Mouse (Mus musculus) bone marrow macrophage, adult 2 months (primary cell): ENCODE results near the gene Kalrn. TPM values are rescaled to one million over a fixed set of nuclear protein-coding genes. Genes with fewer than 3 reads are reported as not detected.

ENCODE experiments used
- H3K27ac ChIP-seq: 2 replicates; pipeline ENCODE4 v1.5.1; 2012; ENCODE audit warnings: low read depth, low read length; ENCODE audit not compliant: insufficient read depth
- H3K4me1 ChIP-seq: 2 replicates; pipeline ENCODE4 v1.6.1; 2012; ENCODE audit warnings: low read length; ENCODE audit not compliant: control insufficient read depth, insufficient read depth
- H3K4me3 ChIP-seq: 2 replicates; pipeline ENCODE4 v1.5.1; 2012; ENCODE audit warnings: mild to moderate bottlenecking, low read length, moderate library complexity; ENCODE audit not compliant: insufficient read depth
- CTCF ChIP-seq: IDR thresholded peaks from 2 replicates; pipeline ENCODE4 v1.5.1; 2012; ENCODE audit warnings: low read depth, mild to moderate bottlenecking, low read length, moderate library complexity
- POLR2A ChIP-seq: IDR thresholded peaks from 2 replicates; pipeline ENCODE4 v1.6.1; 2012; ENCODE audit warnings: mild to moderate bottlenecking, low read depth, low read length, borderline replicate concordance
- polyA plus RNA-seq: library from polyadenylated mRNA; stranded (reverse); fragments of >200 nt; gene quantifications from 2 replicates; pipeline ENCODE4 v1.2.4, GENCODE M21; 2012; ENCODE audit not compliant: missing spikeins, insufficient read depth, insufficient read length

The Kalrn gene
- polyA plus RNA-seq, 1 experiment: not detected

DNA sequence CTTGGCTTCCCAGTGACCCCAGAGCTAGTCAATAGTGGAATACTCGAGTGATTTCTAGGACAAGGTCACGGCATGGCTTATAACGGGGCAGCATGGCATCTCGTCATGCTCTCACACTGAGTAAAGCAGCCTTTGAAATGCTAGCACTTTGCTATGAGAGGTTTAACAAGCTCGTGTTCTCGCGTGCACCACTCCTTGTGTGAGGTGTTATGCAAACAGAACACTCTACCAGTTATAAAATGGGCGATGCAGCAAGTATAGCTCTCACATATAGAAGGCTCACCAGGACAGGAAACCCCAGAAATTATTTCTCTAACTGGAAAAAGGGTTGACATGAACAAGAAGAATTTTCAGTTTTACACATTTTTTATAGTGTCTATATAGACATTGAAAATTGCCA lies 431.7 kb downstream of the Kalrn start:
- TF ChIP-seq CTCF (no peak), POLR2A (no peak)
- H3K27ac ChIP-seq: no peak overlapping the region
- no peak overlapping the region for H3K4me3 ChIP-seq
- H3K4me1 ChIP-seq: no peaks in the 10 kb centered on the region

DNA sequence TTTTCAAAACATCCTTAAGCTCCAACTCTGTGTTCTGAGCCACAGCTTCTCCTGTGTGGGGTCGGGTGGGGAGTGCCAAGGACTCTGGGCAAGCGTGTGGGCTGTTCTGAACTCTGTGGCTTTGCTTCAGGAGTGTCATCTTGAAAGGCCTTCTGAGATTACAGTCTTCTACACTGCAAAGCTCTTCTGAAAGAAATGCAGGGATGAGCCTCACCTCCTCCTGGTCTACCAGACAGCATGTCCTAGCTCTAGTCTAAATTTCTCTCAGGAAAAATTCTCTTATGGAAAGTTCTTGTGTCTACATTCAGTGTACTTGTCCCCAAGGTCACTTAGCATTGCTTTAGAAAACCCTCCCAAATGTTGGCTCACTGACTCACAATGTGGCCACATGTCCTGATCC lies 438.3 kb downstream of the Kalrn start:
- Histone ChIP-seq H3K4me3 (no peak overlapping the region), H3K4me1 (no peaks in the 10 kb centered on the region), H3K27ac (no peak overlapping the region)
- TF ChIP-seq POLR2A (no peak), CTCF (no peak)

DNA sequence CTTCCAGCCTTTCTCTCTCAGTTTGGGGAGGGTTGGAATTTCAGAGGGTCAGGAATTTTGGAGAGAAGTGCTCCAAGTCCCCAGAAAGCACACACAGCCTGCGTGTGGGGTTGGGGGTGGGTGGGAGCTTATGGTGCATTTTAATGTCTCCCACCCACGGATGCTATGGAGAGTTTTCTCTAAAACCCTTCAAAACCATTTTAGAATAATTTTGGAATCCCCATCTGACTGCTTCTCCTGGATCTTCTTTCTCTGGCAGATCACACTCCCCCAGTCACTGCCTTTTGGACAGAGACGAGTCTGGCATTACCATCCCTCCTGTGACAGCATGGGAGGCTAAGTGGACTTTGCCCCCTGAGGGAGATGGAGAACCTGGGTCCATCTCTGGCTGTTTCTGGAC lies 438.7 kb downstream of the Kalrn start:
- no peak overlapping the region for H3K4me3 ChIP-seq
- no peak for TF ChIP-seq POLR2A
- no peak for TF ChIP-seq CTCF
- no peaks in the 10 kb centered on the region for H3K4me1 ChIP-seq
- no peak overlapping the region for H3K27ac ChIP-seq

DNA sequence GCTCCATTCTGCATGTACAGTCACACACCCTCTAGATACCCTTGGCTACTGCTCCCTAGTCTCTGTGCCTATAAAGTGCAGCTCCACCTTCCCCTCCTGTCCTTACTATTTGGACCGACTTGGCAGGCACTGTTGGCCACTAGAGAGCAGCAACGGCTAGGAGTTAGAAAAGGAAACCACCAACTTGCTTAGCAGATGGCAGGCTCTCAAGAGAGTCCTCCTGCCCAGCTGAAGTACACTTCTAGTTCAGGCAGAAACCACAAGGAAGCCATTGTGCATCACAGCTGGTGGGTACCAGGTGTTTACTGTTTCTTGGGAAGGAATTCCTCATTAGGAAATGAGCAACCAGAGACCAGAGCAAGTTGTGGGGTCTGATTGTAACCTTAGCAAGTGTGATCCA lies 447.7 kb downstream of the Kalrn start:
- TF ChIP-seq CTCF (no peak), POLR2A (no peak)
- Histone ChIP-seq H3K4me3 (no peak overlapping the region), H3K4me1 (peaks cover 4% of the 10 kb centered on the region; the same call in 1 of the 2 replicates), H3K27ac (no peak overlapping the region)

DNA sequence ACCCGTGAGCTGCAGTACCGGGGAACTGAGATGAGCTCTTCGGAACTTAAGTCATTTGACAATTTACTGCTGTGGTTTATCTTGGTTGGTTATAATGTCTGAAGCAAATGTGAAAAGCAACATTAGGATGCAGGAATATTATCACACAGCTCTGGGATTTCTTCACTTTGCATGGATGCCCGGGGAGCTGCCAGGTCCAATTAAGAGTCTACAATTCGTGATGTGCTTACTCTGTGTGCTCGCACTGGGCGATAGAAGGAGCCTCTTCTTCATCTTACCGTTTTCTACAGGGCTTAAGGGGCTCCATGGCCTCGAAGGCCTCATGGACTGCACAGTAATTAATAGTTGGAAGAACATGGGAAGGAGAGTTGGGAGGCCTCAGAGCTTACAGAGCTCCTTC lies 450.8 kb downstream of the Kalrn start:
- Histone ChIP-seq H3K4me3 (no peak overlapping the region), H3K27ac (no peak overlapping the region), H3K4me1 (peaks cover 7% of the 10 kb centered on the region; the same call in 1 of the 2 replicates)
- no peak for TF ChIP-seq CTCF
- no peak for TF ChIP-seq POLR2A

DNA sequence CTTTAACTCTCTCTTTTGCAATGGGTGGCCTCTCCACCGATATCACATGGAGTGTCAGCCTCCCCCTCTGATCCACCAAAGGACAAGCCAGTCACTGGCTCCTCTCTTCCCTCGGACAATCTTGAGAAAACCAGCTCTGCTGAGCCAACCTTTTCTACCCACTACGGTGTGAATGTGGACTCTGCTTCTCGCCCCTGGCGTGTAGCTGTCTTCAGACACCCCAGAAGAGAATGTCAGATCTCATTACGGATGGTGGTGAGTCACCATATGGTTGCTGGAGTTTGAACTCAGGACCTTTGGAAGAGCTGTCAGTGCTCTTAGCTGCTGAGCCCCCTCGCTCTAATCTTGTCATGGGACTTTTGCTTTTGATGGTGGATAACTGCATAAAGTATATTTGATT lies 452.0 kb downstream of the Kalrn start:
- H3K4me1 ChIP-seq: peaks cover 7% of the 10 kb centered on the region; the same call in 1 of the 2 replicates
- no peak overlapping the region for H3K4me3 ChIP-seq
- TF ChIP-seq CTCF (no peak), POLR2A (no peak)
- no peak overlapping the region for H3K27ac ChIP-seq

DNA sequence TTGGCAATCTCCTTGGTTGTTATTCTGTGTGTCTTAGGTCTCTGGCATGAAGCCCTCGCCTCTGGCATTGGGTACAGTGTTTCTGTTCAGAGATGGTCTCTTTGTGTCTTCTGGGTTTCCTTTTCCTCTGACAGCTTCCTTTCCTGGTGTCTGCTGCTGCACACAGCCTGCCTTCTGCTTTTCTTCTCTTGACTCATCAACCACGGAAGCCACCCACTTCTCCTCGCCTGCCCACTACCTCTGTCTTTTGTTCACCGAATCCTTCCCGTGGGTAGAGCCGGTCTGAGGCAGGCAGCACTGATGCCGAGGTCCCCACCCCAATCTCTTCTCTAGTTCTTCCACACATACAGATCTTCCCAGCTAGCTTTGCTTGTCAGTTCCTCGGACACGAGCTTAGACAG lies 452.5 kb downstream of the Kalrn start:
- H3K4me1 ChIP-seq: peaks cover 7% of the 10 kb centered on the region; the same call in 1 of the 2 replicates
- H3K4me3 ChIP-seq: no peak overlapping the region
- H3K27ac ChIP-seq: no peak overlapping the region
- TF ChIP-seq CTCF (no peak), POLR2A (no peak)

DNA sequence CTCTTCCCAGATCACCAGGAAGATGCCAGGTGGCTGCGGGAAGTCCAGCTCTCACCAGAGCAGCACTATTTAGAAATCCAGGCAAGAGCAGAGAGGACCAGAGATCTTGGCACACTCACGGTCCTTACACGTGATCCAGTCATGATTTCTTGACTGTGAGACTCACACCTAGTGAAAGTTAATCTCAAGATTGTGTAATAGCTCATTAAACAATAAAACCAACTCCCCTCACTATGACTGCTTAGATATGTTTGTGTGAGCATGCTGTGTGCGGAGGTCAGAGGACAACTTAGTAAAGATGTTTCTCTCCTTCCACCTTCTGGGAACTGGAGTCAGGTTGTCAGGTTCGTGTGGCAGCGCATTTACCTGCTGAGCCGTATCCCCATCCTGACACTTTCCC lies 453.5 kb downstream of the Kalrn start:
- Histone ChIP-seq H3K27ac (no peak overlapping the region), H3K4me1 (peaks cover 7% of the 10 kb centered on the region; the same call in 1 of the 2 replicates)

DNA sequence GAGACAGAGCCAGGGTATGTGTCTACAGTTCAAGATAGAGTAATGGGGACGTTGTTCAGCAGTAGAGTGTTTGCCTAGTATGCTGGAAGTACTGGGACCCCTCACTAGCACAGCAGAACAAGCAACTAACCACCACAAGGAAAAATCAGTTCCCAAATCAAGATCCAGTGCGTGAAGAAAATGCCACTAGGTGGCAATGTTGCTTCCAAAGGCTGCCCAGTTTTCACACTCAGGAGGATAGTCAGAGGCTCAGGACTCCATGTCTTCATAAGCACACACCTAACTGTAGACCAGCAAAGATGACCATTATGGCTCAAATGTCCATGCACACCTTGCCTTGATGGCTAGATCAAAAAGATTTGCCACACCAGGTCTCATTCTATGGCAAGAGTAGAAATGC lies 454.0 kb downstream of the Kalrn start:
- H3K4me1 ChIP-seq: peaks cover 7% of the 10 kb centered on the region; the same call in 1 of the 2 replicates
- no peak for TF ChIP-seq CTCF
- no peak overlapping the region for H3K27ac ChIP-seq

More for the DNA sequence above, 453.5 kb downstream of the Kalrn start:
- no peak for TF ChIP-seq CTCF
- no peak for TF ChIP-seq POLR2A
- no peak overlapping the region for H3K4me3 ChIP-seq

DNA sequence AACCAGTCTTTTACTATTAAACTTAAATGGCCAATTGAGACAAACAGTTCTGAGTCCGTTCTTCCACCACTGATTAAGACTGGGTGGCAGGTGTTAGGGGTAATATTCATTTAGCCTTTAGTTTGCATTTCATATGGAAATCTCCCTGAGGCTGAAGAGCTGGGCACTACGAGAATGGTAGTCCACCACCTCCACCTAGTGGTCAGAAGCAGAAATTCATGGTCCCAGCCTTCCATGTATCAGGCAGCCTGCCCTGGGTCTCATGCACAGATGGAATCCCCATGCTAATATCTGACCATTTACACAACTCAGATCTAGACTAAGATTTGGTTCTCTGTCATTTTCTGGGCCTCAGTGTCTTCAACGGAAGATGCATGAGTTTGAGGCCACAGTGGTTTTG lies 458.7 kb downstream of the Kalrn start:
- Histone ChIP-seq H3K4me1 (peaks cover 5% of the 10 kb centered on the region; the same call in 1 of the 2 replicates), H3K27ac (no peak overlapping the region), H3K4me3 (no peak overlapping the region)
- TF ChIP-seq POLR2A (no peak), CTCF (peak; percentile 55)

More for the DNA sequence above, 454.0 kb downstream of the Kalrn start:
- H3K4me3 ChIP-seq: no peak overlapping the region

DNA sequence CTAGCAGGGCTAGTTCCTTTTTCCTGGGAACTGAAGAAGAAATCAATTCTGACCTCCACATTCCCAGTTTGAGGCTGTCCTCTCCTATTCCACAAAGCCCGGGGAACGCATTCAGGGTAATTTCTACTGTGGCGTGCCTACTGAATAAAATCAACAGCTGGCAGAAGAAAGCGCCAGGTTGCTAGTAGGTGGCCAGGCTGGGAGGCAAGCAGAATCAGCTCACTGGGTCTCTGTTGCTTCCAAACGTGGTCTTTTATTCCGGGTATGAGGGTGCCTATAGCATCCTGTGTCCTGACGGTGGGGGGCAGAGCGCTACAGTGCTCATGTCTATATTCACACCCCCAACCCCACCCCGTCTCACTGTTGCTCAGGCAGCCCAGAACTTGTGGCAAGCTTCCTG lies 460.2 kb downstream of the Kalrn start:
- no peak for TF ChIP-seq CTCF
- TF ChIP-seq POLR2A: no peak
- H3K27ac ChIP-seq: no peak overlapping the region
- H3K4me3 ChIP-seq: no peak overlapping the region
- H3K4me1 ChIP-seq: peaks cover 5% of the 10 kb centered on the region; the same call in 1 of the 2 replicates
